Mouse (Mus musculus) neural tube, embryonic 15.5 days (tissue): ENCODE data around the gene Naa15. TPM values are rescaled to one million over a fixed set of nuclear protein-coding genes. Genes with fewer than 3 reads are reported as not detected.
A peak's percentile ranks its signal among the peaks of the same experiment; 100 is the strongest.
"Not testable (repeated sequence)": the region's sequence is repeated elsewhere in the genome, so short reads cannot be mapped to it uniquely, and the experiment has no call there.

Source experiments
- ATAC-seq: fragments of 200-750 bp; cut with Nextera tagmentation; 2 replicates; pipeline ENCODE4 v1.8.0; 2017; ENCODE audit warnings: mild to moderate bottlenecking, moderate TSS enrichment, moderate library complexity; ENCODE audit not compliant: low FRiP score
- H3K27ac ChIP-seq: fragments of 300-500 bp; sonication (generic); replicated peaks from 2 replicates; pipeline ENCODE4 v1.5.1; 2015; ENCODE audit warnings: mild to moderate bottlenecking, inconsistent platforms
- H3K27me3 ChIP-seq: fragments of 300-500 bp; sonication (generic); replicated peaks from 2 replicates; pipeline ENCODE4 v1.6.1; 2015; ENCODE audit warnings: inconsistent platforms
- H3K36me3 ChIP-seq: fragments of 300-500 bp; sonication (generic); 2 replicates; pipeline ENCODE4 v1.6.1; 2015; ENCODE audit warnings: inconsistent platforms
- H3K4me1 ChIP-seq: fragments of 300-500 bp; sonication (generic); 2 replicates; pipeline ENCODE4 v1.6.1; 2015; ENCODE audit warnings: inconsistent platforms
- H3K4me2 ChIP-seq: fragments of 300-500 bp; sonication (generic); 2 replicates; pipeline ENCODE4 v1.6.1; 2015; ENCODE audit warnings: inconsistent platforms, mild to moderate bottlenecking, moderate library complexity
- H3K4me3 ChIP-seq: fragments of 300-500 bp; sonication (generic); replicated peaks from 2 replicates; pipeline ENCODE4 v1.5.1; 2015; ENCODE audit warnings: mild to moderate bottlenecking, inconsistent platforms
- H3K9ac ChIP-seq: fragments of 300-500 bp; sonication (generic); replicated peaks from 2 replicates; pipeline ENCODE4 v1.6.1; 2015; ENCODE audit warnings: mild to moderate bottlenecking, inconsistent platforms
- H3K9me3 ChIP-seq: fragments of 300-500 bp; sonication (generic); replicated peaks from 2 replicates; pipeline ENCODE4 v1.6.1; 2016; ENCODE audit warnings: inconsistent platforms
- WGBS: fragments of 180-500 bp; shearing (Covaris S2); methylation state at CpG from one replicate; pipeline ENCODE4 v1.1.7; 2015; ENCODE audit warnings: mixed read lengths; 5-methylcytosine and 5-hydroxymethylcytosine counted together
- polyA plus RNA-seq: library from polyadenylated mRNA; unstranded; fragments of >200 nt; fragmentation: Nextera tagmentation; extraction: Ambion mirVana; gene quantifications from 2 replicates; pipeline ENCODE4 v1.2.1, GENCODE M21; 2015

The Naa15 gene
- polyA plus RNA-seq, 1 experiment from 2014 or later = 42.8 TPM

DNA sequence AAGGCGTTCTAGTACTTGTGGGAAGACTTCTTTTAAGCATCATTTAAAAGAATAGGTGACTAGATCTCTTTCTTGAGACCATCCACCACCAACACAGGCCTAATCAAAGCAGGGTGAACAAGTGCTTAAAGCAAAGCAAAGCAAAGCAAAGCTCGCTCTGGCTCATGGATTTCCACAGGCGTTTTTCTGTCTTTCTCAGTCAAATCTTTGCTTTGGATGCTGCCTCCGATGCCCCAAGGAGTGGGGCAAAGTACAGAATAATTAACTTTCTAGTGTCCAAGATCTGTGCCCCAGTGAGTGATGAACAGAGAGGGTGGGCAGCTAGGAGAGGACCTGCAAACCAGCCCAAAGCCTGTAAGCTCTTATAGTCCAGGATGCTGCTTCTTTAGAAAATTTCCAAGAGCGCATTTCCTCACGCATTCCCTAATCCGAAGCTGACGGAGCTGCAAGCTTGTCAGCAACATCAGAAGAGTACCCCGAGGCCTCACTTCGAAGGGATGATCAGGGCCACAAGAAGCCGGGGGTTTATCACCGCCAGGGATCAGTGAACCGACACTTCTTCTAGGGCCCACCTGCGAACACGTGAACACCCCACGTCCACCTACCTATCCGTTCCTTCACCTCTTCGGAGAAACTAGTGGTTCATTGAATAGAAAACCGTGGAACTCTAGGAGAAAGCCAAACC is 19.3 kb upstream of the Naa15 start:
- peak overlapping the region; percentile 84 for H3K4me2 ChIP-seq
- H3K27ac ChIP-seq = no peak overlapping the region
- WGBS = 24% methylated on average over 19 of the region's 19 CpGs
- H3K36me3 ChIP-seq = no peaks in the 10 kb centered on the region
- H3K27me3 ChIP-seq = peaks cover 28% of the 10 kb centered on the region
- ATAC-seq = no peak
- H3K9me3 ChIP-seq = no peaks in the 10 kb centered on the region
- H3K4me3 ChIP-seq = peak overlapping the region; percentile 47; the same call in 1 of the 2 replicates
- no peak overlapping the region for H3K9ac ChIP-seq
- H3K4me1 ChIP-seq = peaks cover 7% of the 10 kb centered on the region

- no peaks in the 10 kb centered on the region for H3K9me3 ChIP-seq
- H3K4me1 ChIP-seq = peaks cover 7% of the 10 kb centered on the region
- WGBS = 2% methylated on average over 41 of the region's 41 CpGs
These were observed 18.5 kb upstream of the Naa15 start, which contains the start of gene Mgarp for GRCm38 (mm10) chr3:51396219-51397068. Gene Mgarp (minus strand): TSS chr3:51396738.

DNA sequence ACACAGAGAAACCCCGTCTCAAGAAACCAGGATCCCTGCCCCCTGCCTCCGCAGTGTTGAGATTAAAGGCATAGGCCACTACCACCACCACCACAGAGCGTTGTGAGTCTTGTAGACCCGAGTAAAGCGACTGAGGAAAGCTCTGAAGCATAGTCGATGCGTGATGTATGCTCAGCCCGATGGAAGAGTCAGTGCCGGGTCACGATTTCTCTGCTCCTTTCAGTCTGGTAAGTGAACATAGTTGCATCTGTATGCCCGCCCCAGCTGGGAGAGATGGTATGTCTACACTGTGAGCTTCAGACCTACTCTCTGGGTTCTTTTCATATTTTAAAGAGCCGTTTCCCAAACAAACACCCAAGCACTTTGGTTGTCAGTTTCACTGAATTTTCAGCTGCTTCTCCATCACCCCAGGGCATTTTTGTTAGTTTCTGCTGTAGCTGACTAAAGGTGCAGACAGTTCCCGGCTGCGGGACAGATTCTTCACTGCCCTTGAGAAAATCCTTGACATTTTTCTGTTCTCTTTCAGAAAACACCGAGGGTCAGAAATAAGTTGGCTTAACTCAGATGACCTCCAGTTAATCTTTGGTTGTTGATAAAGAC is 17.1 kb upstream of the Naa15 start:
- H3K9ac ChIP-seq = no peak overlapping the region
- H3K27ac ChIP-seq = no peak overlapping the region
- no peaks in the 10 kb centered on the region for H3K9me3 ChIP-seq
- no peaks in the 10 kb centered on the region for H3K36me3 ChIP-seq
- H3K27me3 ChIP-seq = peaks cover 28% of the 10 kb centered on the region
- H3K4me2 ChIP-seq = no peak overlapping the region
- peaks cover 7% of the 10 kb centered on the region for H3K4me1 ChIP-seq
- H3K4me3 ChIP-seq = no peak overlapping the region
- no peak for ATAC-seq
- 56% methylated on average over 15 of the region's 15 CpGs for WGBS

More at GRCm38 (mm10) chr3:51396219-51397068, 18.5 kb upstream of the Naa15 start, which contains the start of gene Mgarp:
- H3K4me3 ChIP-seq = peak within 1 kb of the TSS; percentile 47
- H3K36me3 ChIP-seq = no peaks in the 10 kb centered on the region
- no peak within 1 kb of the TSS for H3K27ac ChIP-seq
- H3K9ac ChIP-seq = peak within 1 kb of the TSS; percentile 30; the same call in 1 of the 2 replicates
- H3K27me3 ChIP-seq = peaks cover 28% of the 10 kb centered on the region
- peak; percentile 68 for ATAC-seq
- peak within 1 kb of the TSS; percentile 84 for H3K4me2 ChIP-seq

- WGBS = 20% methylated on average over 3 of the region's 3 CpGs
- Histone ChIP-seq H3K4me2 (no peak overlapping the region), H3K9me3 (no peaks in the 10 kb centered on the region), H3K4me1 (peaks cover 7% of the 10 kb centered on the region), H3K27ac (no peak overlapping the region), H3K9ac (no peak overlapping the region), H3K36me3 (peaks cover 7% of the 10 kb centered on the region), H3K27me3 (peaks cover 28% of the 10 kb centered on the region), H3K4me3 (no peak overlapping the region)
- ATAC-seq = no peak
These were observed 16.3 kb upstream of the Naa15 start for GRCm38 (mm10) chr3:51398667-51399066.

- peaks cover 28% of the 10 kb centered on the region for H3K27me3 ChIP-seq
- no peak overlapping the region for H3K9ac ChIP-seq
- no peaks in the 10 kb centered on the region for H3K9me3 ChIP-seq
- WGBS = 67% methylated on average over 4 of the region's 4 CpGs
- H3K4me1 ChIP-seq = peaks cover 7% of the 10 kb centered on the region
- H3K4me3 ChIP-seq = no peak overlapping the region
- peaks cover 11% of the 10 kb centered on the region for H3K36me3 ChIP-seq
- ATAC-seq = no peak
- no peak overlapping the region for H3K27ac ChIP-seq
- H3K4me2 ChIP-seq = no peak overlapping the region
These were observed 15.4 kb upstream of the Naa15 start for GRCm38 (mm10) chr3:51399531-51399930.

DNA sequence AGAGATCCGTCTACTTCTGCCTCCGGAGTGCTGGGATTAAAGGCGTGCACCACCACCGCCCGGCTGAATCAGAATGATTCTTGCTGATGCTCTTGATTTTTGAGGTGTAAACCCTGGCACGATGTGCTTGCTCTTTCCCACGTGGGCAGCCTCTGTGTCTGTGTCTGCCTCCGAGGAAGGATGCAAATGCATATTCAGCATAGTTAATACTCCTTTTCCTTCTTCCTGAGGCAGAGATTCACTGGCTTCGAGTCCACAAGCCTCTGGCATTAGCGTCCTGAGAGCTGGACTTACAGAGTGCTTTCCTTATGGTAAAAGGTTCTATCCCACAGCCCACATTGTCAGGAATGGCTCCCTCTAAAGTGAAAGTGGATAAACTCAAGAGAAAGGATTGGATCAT is 14.3 kb upstream of the Naa15 start:
- WGBS = 80% methylated on average over 10 of the region's 10 CpGs
- Histone ChIP-seq H3K36me3 (peaks cover 13% of the 10 kb centered on the region), H3K4me1 (peaks cover 7% of the 10 kb centered on the region), H3K27me3 (peaks cover 21% of the 10 kb centered on the region), H3K9ac (no peak overlapping the region), H3K27ac (no peak overlapping the region), H3K4me3 (no peak overlapping the region), H3K4me2 (no peak overlapping the region), H3K9me3 (no peaks in the 10 kb centered on the region)
- ATAC-seq = no peak

DNA sequence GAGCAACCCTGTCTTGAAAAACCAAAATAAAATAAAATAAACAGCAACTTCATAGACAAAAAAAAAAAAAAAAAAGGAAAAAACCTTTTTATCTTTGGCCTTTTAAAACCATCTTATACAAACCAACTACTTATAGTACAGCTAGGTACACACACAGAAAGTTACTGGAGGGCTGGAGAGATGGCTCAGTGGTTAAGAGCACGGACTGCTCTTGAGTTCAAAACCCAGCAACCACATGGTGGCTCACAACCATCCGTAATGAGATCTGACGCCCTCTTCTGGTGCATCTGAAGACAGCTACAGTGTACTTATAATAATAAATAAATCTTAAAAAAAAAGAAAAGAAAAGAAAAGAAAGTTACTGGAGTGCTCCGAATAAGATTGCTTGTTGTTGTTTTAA is 12.9 kb upstream of the Naa15 start:
- H3K36me3 ChIP-seq = peaks cover 19% of the 10 kb centered on the region
- not testable (repeated sequence) for H3K4me1 ChIP-seq, H3K27me3 ChIP-seq, ATAC-seq, H3K9ac ChIP-seq, H3K4me2 ChIP-seq, H3K9me3 ChIP-seq, H3K27ac ChIP-seq, H3K4me3 ChIP-seq
- WGBS = 73% methylated on average over 4 of the region's 4 CpGs

DNA sequence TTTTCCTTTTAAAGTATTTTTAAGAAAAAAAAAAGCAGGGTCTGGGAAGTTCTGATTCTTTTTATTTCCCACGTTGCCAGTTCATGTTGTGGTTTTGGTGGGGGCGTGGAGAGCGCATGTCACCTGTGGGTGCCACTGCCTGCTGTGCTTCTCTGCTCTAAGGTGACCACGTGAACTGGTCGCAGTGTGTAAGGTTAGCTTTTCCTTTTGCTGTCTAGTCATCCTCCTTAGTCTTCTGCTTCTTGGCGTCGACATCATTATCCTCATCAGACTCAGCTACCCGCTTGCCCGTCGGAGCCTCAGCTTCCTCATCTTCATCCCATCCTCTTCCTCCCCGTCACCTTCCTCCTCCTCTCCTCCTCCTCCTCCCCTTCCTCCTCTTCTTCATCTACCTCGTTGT is 12.3 kb upstream of the Naa15 start:
- H3K9me3 ChIP-seq = no peaks in the 10 kb centered on the region
- H3K36me3 ChIP-seq = peaks cover 19% of the 10 kb centered on the region
- no peak overlapping the region for H3K4me3 ChIP-seq
- H3K4me2 ChIP-seq = no peak overlapping the region
- H3K9ac ChIP-seq = no peak overlapping the region
- WGBS = 93% methylated on average over 12 of the region's 12 CpGs
- H3K4me1 ChIP-seq = peaks cover 8% of the 10 kb centered on the region
- no peak for ATAC-seq
- no peak overlapping the region for H3K27ac ChIP-seq
- peaks cover 6% of the 10 kb centered on the region; the same call in 1 of the 2 replicates for H3K27me3 ChIP-seq

GRCm38 (mm10) chr3:51407870-51408560 is 6.9 kb upstream of the Naa15 start:
- Histone ChIP-seq H3K36me3 (peaks cover 19% of the 10 kb centered on the region), H3K9ac (peak overlapping the region; percentile 81), H3K27ac (peak overlapping the region; percentile 95), H3K27me3 (no peaks in the 10 kb centered on the region), H3K4me2 (peak overlapping the region; percentile 76), H3K4me3 (peak overlapping the region; percentile 63), H3K9me3 (no peaks in the 10 kb centered on the region), H3K4me1 (peaks cover 17% of the 10 kb centered on the region)
- peak; percentile 9; the same call in 1 of the 2 replicates for ATAC-seq
- WGBS = 16% methylated on average over 20 of the region's 20 CpGs

GRCm38 (mm10) chr3:51408561-51409183 is 6.3 kb upstream of the Naa15 start, which contains the start of gene Ndufc1:
Gene Ndufc1 (minus strand): TSS chr3:51408988.
- under 1% methylated on average over 39 of the region's 40 CpGs for WGBS
- peak within 1 kb of the TSS; percentile 81 for H3K9ac ChIP-seq
- H3K36me3 ChIP-seq = peaks cover 13% of the 10 kb centered on the region
- H3K4me2 ChIP-seq = peak within 1 kb of the TSS; percentile 76
- peak within 1 kb of the TSS; percentile 95 for H3K27ac ChIP-seq
- H3K27me3 ChIP-seq = no peaks in the 10 kb centered on the region
- peaks cover 17% of the 10 kb centered on the region for H3K4me1 ChIP-seq
- no peaks in the 10 kb centered on the region for H3K9me3 ChIP-seq
- H3K4me3 ChIP-seq = peak within 1 kb of the TSS; percentile 63
- peak; percentile 91 for ATAC-seq

- H3K9me3 ChIP-seq = no peaks in the 10 kb centered on the region
- WGBS = 92% methylated on average over 7 of the region's 7 CpGs
- no peaks in the 10 kb centered on the region for H3K27me3 ChIP-seq
- ATAC-seq = no peak
- H3K4me3 ChIP-seq = no peak overlapping the region
- H3K9ac ChIP-seq = no peak overlapping the region
- peaks cover 24% of the 10 kb centered on the region for H3K4me1 ChIP-seq
- no peaks in the 10 kb centered on the region for H3K36me3 ChIP-seq
- no peak overlapping the region for H3K4me2 ChIP-seq
- H3K27ac ChIP-seq = no peak overlapping the region
These were observed 2.5 kb upstream of the Naa15 start for GRCm38 (mm10) chr3:51412457-51412856.
